Mouse (Mus musculus) mouse embryonic stem cell (cell line): ENCODE measurements around the gene 4933411K16Rik.
"Not testable (repeated sequence)": the region's sequence is repeated elsewhere in the genome, so short reads cannot be mapped to it uniquely, and the experiment has no call there.

ENCODE experiments used
- in situ Hi-C, 2 experiments: fragments of 300-500 bp; cut with MboI; formaldehyde crosslinking; loops; 1 replicate in 1 of 2; 3 replicates in 1 of 2; pipeline ENCODE4 v1.14.3; 2019 to 2020; ENCODE audit warnings: low sequenced_read_pairs in 2 of 2, low pct_unique_long_range_greater_than_20kb in 1 of 2, mixed read lengths in 1 of 2; ENCODE audit not compliant: unreplicated experiment in 1 of 2

The 4933411K16Rik gene

GRCm38 (mm10) chr19:42071221-42071620 lies 19.2 kb downstream of the 4933411K16Rik start:
- in situ Hi-C loops = no loop called here

DNA sequence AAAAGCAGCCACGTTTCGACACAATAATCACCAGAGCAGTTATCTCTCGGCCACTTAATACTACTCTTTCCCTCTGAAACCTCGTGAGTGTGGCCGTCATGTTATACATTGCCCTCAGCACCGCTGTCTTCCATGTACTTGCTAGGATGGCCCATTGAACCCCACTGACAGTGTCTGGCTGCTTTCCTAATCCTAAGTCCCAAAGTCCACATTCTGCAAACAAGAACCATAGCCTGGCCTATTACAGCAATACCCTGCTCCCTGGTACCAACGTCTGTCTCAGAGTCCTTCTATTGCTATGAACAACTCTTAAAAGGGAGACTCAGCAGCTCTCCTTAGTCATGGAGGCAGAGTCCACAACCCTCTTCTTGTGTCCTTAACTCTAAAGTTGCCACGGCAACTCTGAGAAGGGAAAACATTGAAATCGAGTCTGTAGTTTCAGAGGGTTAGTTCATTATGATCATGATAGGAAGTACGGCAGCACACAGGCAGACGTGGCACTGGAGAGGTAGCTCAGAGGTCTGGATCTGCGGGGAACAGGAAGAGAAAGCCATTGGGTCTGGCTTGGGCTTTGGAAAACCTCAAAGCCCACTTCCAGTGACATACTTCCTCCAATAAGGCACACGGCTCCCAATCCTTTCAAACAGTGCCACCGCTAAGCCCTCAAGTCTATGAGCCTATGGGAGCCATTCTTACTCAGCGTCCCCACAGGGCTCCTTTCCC lies 20.0 kb downstream of the 4933411K16Rik start:
- in situ Hi-C loops = no loop called here

- in situ Hi-C loops = no loop called here
Observed at GRCm38 (mm10) chr19:42072802-42073201, 20.8 kb downstream of the 4933411K16Rik start.

DNA sequence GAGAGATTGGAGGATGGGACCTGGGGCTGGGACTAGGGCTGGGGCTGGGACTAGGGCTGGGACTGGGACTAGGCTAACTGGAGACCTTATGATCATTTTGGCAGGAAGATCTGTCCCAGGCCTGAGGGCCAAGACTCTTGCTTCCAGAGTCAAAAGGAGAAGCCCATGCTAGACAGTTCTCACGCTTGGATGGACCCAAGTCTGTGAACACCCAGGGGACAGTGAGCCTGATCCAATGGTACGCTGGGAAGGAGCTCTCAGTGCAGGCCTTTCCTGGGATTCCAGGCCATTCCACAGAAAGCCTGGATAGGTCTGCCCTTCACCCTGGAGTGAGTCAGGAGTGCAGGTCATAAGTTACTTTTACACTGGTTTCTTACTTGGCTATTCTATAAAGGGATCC lies 23.0 kb downstream of the 4933411K16Rik start:
- in situ Hi-C loops = no loop called here

GRCm38 (mm10) chr19:42075992-42076391 lies 23.9 kb downstream of the 4933411K16Rik start:
- in situ Hi-C loops = no loop called here

GRCm38 (mm10) chr19:42078566-42078965 lies 26.5 kb downstream of the 4933411K16Rik start:
- in situ Hi-C loops = no loop called here

DNA sequence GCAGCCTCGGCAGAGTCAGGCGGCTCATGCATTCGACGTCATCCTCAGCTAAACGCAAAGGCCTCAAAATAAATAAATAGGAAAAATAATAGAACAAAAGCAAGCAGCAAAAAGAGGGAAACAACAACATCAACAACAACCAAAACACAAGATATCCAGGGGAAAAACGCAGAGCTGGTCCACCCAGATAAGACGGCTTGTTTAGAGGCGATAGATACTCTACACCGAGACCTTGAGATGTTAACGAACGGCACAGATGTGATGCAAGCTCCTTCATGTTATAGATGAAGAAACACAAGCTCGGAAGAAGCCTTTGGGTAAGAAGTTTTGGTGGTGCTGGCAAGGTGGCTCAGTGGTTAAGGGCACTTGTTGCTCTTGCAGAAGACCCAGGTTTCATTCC lies 27.0 kb downstream of the 4933411K16Rik start:
- in situ Hi-C loops = no loop called here

- in situ Hi-C loops = no loop called here
Observed at GRCm38 (mm10) chr19:42079950-42080349, 27.9 kb downstream of the 4933411K16Rik start.

DNA sequence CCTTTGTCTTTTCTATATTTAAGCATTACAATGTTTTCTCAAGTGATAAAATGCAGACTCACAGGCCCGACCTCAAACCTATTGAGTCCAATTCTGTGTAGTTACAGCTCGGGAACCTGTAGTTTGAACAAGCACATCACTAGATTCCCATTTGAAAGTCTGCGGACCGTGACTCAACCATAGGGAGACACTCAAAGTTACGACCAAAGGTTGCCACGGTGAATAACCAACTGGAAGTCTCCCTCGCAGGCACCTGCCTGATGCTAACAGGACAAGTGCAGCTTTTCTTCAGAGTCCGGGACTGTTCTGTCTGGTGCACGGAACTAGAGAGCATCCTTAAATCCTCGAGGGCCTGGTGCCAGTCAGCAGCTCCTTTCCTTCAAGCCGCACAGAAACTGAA lies 28.4 kb downstream of the 4933411K16Rik start:
- in situ Hi-C loops = no loop called here

DNA sequence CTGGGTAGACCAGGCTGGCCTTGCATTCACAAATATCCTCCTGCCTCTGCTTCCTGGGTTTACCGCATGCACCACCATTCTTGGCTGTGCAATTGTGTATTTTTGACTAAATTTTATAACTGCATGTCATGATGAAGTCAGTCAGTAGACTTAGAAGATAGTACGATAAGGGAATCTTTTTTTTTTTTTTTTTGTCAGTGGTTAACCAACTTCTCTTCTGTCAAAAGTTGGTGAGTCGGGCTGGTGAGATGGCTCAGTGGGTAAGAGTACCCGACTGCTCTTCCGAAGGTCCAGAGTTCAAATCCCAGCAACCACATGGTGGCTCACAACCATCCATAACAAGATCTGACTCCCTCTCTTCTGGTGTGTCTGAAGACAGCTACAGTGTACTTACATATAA lies 29.6 kb downstream of the 4933411K16Rik start:
- in situ Hi-C loops = not testable (repeated sequence)

GRCm38 (mm10) chr19:42085690-42086089 lies 33.6 kb downstream of the 4933411K16Rik start:
- in situ Hi-C loops = no loop called here

DNA sequence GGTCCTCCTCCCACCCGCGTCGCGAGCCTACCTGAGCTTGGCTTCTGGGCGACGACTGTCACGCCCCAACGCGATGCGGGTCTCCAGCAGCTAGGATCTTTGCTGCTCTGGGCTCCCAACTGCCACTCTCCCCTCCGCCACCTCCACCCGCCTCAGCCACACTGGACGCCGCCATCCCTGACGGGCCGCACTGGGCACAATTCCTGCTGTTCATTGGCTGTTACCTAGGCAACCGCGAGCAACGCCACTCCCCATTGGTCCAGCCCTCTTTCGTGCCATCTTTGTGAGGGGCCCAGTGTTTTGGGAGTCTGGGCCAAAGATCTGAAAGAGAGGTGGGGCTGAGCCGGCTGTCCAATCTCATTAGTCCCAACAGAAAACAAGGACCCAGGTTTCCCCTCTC lies 34.1 kb downstream of the 4933411K16Rik start, which contains the start of gene Morn4:
TSS of gene Morn4 (minus strand) at position 192 of the 400 bp plus-strand sequence.
- in situ Hi-C loops = no loop called here

DNA sequence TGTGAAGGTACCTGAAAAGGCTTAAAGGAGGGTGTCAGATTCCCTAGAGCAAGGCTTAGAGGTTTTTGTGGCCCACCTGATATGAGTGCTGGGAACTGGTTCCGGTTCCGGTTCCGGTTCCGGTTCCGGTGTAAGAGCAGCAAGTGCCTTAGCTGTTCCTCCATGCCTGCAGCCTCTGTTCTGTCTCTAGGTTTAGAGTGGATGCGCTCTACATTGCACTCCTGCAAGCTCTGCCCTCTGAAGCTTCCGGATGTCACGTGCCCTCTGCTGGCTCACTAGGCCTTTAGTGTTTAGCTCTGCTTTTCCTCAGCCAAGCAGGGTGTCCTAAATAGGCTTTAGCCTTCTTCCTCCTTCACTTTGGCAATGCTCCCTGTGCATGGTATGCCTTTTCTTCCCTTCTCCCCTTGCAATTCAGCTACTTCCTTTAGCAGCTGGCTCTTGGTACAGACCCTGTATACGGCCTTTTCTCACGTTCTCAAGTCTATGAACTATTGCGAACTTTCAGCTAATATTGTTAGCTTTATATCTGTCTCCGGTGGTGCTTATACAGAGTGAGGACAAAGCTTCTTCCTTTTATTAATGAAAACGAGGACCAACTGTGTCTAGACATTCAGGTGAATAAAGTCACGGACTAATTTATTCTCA lies 37.2 kb downstream of the 4933411K16Rik start:
- in situ Hi-C loops = no loop called here

DNA sequence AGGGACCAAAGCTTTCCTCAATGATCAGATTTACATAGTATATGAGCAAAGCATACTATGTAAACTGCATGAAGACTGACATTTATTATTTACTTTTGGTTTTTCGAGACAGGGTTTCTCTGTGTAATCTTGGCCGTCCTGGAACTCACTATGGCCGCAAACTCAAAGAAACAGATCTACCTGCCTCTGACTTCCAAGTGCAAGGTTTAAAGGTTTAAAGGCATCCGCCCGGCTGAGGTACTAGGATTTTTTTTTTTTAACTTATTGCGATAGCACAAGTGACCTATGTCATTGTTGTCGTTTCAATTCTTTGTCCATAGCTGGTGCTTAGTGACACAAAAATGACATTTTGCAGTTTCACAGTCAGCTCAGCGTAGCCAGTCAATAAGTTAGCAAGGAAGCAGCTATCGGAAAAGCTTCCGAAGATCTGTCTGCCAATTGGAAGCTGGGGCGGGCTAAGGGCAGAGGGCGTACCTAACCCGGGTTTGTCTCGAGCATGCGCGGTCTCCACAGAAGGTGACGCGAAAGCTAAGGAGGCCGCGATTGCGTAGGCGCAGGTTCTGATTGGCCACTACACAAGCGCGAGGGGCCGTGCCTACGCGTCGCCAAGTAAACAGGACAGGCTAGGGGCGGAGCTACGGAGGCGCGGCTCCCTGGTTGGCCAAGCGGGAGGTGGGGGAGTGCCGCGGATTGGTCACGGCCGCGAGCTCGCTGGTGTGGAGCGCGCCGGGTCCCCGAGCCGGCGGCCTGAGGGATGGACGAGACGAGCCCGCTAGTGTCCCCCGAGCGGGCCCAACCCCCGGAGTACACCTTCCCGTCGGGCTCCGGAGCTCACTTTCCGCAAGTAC lies 37.9 kb downstream of the 4933411K16Rik start, which contains the start of gene Pi4k2a:
TSS of gene Pi4k2a (plus strand) at position 723 of the 848 bp plus-strand sequence.
- in situ Hi-C loops = no loop called here

- in situ Hi-C loops = no loop called here
Observed at GRCm38 (mm10) chr19:42090637-42091141, 38.6 kb downstream of the 4933411K16Rik start.

DNA sequence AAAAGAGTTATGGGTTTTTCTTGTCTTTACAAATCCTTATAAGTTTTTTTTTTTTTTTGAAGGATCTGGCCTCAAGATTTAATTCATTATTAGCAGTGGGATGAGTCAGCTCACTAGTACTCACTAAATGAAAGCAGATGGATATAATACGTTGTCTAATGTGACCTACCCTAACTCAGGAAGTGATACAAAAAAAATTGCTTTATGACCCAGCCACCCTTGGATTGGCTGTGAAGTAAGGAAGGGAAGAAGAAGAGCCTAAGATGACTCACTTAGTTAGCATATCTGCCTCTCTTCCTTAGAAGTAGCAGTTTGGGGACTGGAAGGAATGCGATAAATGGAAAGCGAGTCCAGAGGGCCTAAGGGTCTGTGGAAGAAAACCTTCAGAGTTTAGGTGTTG lies 47.4 kb downstream of the 4933411K16Rik start:
- in situ Hi-C loops = no loop called here
